Mouse (Mus musculus): ENCODE measurements at regions not wholly inside any gene's neighbourhood (a gene's known extent, or its start where the extent isn't known, plus 50 kb on each side); places are given as distances from the start of the nearest gene placed in this dataset.

DNA sequence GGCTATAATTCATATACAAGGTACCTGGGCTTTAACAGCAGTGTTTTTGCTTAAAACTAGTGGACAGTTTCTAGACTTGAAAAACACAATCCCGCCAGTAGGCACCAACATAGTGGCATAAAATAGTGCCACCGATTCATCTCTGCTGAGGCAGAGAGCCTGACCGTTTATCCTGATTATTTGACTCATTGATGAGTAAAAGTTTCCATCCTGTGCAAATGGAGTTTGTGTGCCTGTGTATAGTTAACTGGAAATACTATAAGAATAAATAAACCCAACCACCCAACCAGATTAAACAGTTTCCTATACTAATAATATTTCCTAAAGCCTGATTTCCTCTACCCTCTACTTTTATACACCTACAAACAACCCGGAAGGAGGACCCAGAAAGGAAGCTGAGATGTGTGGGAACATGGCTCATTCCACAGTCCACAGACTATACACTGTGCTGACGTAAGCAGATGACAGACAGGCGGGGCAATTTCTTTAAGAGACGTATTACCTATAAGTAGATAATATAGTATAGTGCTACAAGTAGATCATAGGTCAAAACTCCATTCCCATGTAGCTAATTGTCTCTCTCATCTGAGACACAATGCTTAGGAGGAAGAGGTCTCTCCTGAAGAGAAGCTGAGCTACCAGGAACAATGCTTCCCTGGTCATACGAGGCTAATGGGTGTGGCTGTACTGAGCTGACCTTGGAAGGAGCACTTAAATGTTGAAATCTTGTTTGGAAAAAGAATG, 217.7 kb downstream of the Ikzf2 start:
- TF ChIP-seq GATA1 (IDR thresholded peaks at IDR 0.05; ENCODE audit: borderline replicate concordance, low read length) (no peak), FLI1 (IDR thresholded peaks at IDR 0.05; ENCODE audit: low read length) (no peak)

Data from megakaryocyte, embryonic 14.5 days (primary cell).